Mouse (Mus musculus): ENCODE measurements at regions not wholly inside any gene's neighbourhood (a gene's known extent, or its start where the extent isn't known, plus 50 kb on each side); places are given as distances from the start of the nearest gene placed in this dataset.

DNA sequence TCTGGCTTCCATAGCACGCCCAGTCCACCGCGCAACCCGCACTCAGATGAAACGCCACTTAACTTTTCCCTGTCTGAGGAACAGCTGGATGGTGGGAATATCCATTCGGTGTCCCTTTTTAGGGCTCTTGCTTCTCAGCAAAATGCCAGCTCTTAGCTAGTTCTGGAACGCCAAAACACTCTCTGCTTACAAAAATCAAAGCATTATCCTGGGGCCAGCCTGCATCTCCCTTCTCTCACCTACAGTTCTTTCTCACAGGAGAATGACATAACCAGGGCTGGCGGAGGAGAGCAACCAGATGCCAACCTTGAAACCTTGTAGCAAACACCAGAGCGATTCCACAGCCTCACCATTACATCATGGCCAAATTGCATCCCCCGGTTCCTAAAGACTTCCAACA is 236.4 kb upstream of the Kazn start:
- no peak for ATAC-seq (ENCODE audit: poor library complexity, severe bottlenecking)

DNA sequence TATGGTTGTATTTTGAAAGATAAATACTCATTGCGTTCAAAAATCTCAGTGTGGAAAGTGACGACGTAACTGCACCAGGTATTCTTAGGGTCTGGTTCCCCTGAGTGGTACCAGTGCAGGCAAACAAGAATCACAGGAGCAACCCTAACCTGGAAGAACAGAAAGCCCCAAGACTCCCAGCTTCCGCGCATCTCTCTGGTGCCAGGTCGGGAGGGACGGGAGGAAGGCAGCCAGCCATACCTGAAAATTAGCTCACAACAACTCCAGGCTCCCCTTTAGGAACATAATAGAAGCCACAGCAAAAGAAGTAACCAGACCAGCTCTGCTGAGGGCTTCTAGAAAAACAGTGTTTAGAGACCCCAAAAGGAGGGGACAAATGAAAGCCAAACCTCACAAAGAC is 235.4 kb upstream of the Kazn start:
- ATAC-seq (ENCODE audit: poor library complexity, severe bottlenecking) = no peak

GRCm38 (mm10) chr4:142474018-142474417 is 234.8 kb upstream of the Kazn start:
- ATAC-seq (ENCODE audit: poor library complexity, severe bottlenecking) = no peak

- no peak for ATAC-seq (ENCODE audit: poor library complexity, severe bottlenecking)
These were observed 234.1 kb upstream of the Kazn start for GRCm38 (mm10) chr4:142473284-142473683.

GRCm38 (mm10) chr4:142472332-142472731 is 233.1 kb upstream of the Kazn start:
- no peak for ATAC-seq (ENCODE audit: poor library complexity, severe bottlenecking)

- ATAC-seq (ENCODE audit: poor library complexity, severe bottlenecking) = no peak
These were observed 231.6 kb upstream of the Kazn start for GRCm38 (mm10) chr4:142470784-142471183.

- ATAC-seq (ENCODE audit: poor library complexity, severe bottlenecking) = no peak
These were observed 228.7 kb upstream of the Kazn start for GRCm38 (mm10) chr4:142467920-142468319.

DNA sequence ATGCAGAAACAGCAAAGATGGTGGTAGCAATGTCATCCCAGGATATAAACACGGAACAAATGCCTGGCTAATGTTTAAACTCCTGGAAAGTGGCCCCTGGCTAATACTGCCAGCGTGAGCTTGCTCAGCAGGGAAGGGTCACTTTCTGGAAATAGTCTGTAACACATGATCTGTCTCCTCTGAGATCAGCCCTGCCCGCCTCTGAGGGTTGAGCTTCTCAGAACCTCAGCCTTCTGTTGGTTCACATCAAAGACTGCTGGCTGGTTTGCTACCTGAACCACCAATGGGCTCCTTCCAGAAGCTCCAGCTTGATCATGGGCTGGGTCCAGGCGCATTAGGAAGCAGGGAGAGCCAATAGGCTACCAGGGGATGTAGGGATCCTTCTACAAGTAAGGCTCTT is 226.0 kb upstream of the Kazn start:
- ATAC-seq (ENCODE audit: poor library complexity, severe bottlenecking) = no peak

GRCm38 (mm10) chr4:142464066-142464465 is 224.9 kb upstream of the Kazn start:
- ATAC-seq (ENCODE audit: poor library complexity, severe bottlenecking) = no peak

GRCm38 (mm10) chr4:142460468-142461086 is 221.4 kb upstream of the Kazn start:
- no peak for ATAC-seq (ENCODE audit: poor library complexity, severe bottlenecking)

DNA sequence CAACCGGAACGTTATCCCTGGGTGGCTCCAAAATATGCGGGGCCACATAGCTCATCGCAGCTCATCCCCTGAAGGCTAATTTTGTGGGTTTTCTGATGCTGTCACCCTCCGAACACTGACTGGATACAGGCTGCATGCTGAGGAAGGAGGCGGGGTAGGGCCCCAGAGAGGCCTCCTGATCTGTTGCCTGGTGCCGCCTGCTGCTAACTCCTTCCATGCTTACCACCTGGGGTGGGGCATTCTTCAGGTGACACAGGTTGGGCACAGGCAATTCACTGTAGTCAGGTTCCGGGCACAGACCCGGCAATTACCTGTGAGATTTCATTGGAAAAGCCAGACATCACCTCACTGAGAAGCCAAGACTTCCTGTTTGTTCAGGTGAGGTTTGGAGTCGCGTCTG is 213.4 kb upstream of the Kazn start:
- ATAC-seq (ENCODE audit: poor library complexity, severe bottlenecking) = no peak

- ATAC-seq (ENCODE audit: poor library complexity, severe bottlenecking) = no peak
These were observed 211.7 kb upstream of the Kazn start for GRCm38 (mm10) chr4:142450884-142451283.

DNA sequence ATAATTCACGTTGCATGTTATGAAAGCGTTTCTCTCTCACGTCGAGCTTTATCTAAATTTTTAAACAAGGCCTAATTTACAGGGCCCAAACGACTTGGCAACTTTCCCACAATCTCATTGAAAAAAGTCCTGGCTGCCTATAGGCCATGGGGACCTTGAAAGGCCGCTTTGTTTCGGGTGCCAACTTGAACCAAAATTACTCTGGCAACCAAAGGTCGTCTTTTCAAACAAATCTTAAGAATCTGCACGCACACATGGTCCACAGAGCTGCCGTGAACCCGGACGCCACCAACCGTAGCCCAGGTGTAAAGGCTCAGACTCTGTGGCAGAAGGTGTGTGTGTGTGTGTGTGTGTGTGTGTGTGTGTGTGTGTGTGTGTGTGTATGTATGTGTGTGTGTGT is 210.5 kb upstream of the Kazn start:
- ATAC-seq (ENCODE audit: poor library complexity, severe bottlenecking) = no peak

DNA sequence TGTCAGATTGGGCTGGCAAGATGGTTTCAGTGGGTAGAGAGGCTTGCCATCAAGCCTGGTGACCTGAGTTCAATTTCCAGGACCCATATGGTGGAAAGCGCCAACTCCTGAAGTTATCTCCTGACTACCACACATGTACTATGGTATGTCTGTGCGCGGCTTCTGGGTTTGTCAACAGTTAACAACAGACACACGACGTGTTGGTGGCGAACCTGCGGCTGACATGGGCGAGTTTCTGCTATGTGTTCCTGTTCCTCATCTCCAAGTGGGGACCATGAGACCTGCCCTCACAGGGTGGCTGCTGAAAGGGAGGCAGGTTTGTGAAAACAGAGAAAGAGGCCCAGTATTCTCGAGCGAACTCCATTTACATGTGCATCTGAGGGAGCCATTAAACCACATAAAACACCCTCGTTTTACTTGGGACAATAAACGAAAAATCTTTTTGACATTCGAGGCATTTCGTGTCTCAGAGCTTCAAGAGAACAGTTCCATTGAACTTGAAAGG is 210.0 kb upstream of the Kazn start:
- no peak for ATAC-seq (ENCODE audit: poor library complexity, severe bottlenecking)

DNA sequence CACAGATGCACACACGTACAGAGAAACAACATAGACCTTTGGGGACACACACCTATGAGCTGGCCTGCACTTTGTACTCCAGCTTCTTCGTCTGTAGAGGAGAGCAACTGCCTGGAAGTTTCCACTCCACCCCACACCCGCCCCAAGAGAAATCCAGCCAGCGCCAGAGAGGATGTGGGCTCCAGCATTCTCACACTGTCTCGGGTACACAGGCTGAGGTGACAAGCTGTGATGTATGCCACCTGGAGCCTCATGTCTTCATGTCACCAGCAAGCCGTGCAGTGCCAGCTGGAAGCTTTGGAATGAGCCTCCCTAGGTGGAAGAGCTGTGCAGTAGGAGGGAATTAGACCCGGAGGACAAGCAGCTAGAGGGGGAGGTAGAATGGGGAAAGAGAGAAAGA is 208.3 kb upstream of the Kazn start:
- ATAC-seq (ENCODE audit: poor library complexity, severe bottlenecking) = no peak

- no peak for ATAC-seq (ENCODE audit: poor library complexity, severe bottlenecking)
These were observed 201.8 kb upstream of the Kazn start for GRCm38 (mm10) chr4:142441045-142441444.

GRCm38 (mm10) chr4:142439450-142440183 is 200.4 kb upstream of the Kazn start:
- no peak for ATAC-seq (ENCODE audit: poor library complexity, severe bottlenecking)

DNA sequence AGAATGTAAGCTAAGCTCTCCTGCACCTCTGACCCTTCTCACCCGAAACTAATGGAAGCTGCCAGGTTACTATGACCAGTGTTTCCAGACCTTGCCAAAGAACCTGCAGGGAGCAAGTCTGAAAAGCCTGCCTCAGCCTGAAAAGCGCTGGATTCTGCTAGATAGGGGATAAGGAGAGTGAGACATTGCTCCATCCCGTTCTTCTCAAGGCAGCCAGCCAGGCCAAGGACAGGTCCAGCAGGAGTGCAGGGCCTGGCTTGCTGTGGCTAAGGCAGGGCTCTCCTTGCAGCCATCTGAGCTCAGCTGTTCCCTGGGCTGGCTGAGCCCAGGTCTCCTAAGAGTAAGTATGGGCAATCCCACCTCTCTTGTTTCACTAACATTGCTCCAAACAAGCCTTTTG is 185.4 kb upstream of the Kazn start:
- no peak for ATAC-seq (ENCODE audit: poor library complexity, severe bottlenecking)

- ATAC-seq (ENCODE audit: poor library complexity, severe bottlenecking) = no peak
These were observed 181.2 kb upstream of the Kazn start for GRCm38 (mm10) chr4:142420427-142420826.

- no peak for ATAC-seq (ENCODE audit: poor library complexity, severe bottlenecking)
These were observed 175.7 kb upstream of the Kazn start for GRCm38 (mm10) chr4:142414874-142415273.

DNA sequence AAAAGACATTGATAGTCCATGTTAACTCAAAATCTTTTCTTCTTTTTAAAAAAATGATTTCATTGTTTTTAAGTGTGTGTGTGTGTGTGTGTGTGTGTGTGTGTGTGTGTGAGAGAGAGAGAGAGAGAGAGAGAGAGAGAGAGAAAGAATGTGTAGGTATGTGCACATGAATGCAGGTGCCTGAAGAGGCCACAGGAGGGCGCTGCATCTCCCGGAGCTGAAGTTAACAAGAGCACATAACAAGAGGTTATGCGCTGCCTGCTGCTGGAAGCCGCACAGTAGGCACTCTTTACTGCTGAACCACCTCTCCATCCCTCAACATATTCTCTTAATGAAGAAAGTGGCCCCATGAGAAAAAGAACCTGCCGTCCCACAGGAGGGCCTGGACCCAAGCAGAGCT is 172.6 kb upstream of the Kazn start:
- no peak for ATAC-seq (ENCODE audit: poor library complexity, severe bottlenecking)

All from megakaryocyte, adult 5-6 weeks (primary cell).